Mouse (Mus musculus): ENCODE data around the gene Ubxn7.

- no peak for TF ChIP-seq CTCF (IDR thresholded peaks at IDR 0.05; ENCODE audit: borderline replicate concordance, extremely low read depth, insufficient read depth, insufficient read length)
- no peak for TF ChIP-seq POLR2A (IDR thresholded peaks at IDR 0.05; ENCODE audit: borderline replicate concordance, extremely low read depth, insufficient read depth, insufficient read length, poor library complexity, severe bottlenecking)
Measured at GRCm38 (mm10) chr16:32337001-32337400, 4.9 kb downstream of the Ubxn7 start.

Data from brain, embryonic 14.5 days (tissue).